Mouse (Mus musculus) fibroblast of lung, adult 2 months (primary cell): ENCODE measurements around the gene B3gnt9.

Experiments
- DNase-seq: peaks from one replicate; pipeline ENCODE4 v3.0.0-alpha.2; 2011; ENCODE audit warnings: low read depth

The B3gnt9 gene

DNA sequence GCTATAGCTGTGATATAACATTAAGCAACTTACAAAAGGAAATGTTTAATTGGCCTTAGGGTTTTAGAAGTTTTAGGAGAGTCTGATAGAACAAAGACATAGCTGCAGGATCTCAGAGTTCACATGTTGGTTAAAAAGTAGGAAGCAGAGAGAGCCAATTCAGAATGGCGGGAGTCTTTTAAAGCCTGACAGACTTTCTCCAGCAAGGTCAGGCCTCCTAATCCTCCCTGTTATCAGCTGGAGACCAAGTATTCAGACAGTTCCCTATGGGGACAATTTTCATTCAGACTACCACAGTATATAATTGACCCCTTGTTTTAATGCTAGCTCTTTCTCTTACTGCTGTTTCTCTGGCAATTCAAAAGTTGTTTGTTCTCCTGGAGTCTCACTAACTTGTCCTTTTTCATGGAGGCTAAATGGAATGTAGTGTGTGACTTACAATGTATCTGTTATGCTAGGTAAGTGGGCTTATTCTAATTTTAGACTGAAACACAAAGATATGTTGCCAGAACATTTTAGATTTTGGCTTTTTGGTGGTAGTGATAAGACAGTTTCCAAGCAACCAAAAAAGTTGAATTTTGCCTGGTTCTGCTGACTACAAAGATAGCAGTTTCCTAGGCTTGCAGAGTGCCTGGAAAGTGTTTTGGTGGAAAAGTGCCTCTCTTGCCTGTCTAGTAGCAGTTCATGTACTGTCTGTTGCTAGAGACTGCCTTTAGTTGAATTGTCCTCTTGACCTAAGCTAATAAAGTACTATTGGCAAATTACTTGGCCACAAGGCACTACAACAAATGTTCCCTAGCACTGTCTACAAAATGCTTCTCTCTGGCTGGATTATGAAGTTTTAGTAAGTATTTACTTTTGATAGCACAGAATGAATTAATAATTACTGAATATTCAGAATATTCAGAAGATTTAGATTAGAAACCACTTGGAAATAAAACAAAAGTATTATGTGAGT lies 45.5 kb downstream of the B3gnt9 start:
- no peak for DNase-seq

DNA sequence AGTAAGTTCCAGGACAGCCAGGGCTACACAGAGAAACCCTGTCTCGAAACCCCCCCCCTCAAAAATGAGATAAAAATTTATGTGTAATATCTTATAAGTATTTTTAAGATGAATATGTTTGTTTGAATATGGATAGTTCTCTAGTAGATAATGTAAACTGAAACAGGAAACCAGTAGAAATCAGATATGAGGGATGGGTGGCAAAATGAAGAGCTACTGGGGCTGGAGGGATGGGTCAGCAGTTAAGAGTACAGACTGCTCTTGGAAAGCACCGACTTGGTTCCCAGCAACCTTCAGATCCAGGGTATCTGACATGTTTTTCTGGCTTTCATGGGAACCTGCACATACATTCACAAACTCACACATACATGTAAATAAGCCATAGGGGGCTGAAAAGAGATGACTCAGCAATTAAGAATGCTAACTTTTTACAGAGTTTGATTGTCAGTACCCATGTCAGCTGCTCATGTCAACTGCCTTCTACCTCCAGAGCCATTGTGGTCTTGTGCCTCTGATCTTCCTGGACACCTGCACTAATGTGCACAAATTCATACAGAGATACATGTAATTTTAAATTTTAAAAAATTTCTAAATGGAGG lies 47.2 kb downstream of the B3gnt9 start:
- DNase-seq, result no peak

DNA sequence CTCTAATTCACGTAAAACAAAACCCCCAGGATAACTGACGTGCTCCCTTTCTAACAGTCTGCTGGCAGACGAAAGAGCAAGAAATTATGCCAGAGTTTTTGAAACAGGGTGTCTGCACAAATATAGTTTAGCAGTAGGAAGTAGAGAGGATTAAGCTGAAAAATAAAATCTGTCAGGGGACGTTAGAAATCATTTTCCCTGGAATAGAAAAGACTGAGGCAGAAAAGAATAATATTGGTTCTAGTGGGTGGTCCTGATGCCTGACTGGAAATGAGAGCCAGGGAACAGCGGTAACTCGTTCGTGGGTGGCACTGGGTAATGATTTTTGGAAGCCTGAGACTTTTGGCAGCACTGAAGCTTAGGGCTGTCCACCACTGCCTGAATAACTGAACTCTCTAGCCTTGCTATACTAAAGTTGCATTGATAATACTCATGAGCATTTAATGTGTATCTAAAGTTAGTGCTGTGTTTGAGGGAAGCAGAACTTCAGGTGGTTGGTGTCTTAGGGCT lies 48.1 kb downstream of the B3gnt9 start:
- DNase-seq, result no peak

DNA sequence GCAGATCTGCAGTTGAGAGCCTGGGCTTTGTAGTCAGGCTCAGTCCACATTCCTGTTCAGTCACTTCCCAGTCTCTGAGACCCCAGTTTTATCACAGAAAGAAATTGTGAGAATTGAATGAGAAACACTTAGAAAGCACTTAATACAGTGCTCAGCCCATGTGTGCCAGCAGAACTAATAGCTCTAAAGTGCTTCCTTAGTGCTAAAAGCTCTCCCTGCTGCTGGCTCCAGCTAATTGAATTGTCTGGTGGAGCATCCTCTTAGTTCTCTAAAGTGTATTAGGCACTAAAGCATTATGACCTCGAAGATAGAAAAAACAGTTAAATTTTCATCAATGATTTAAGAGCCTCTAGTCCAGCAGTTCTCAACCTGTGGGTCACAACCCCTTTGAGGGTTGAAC lies 49.2 kb downstream of the B3gnt9 start:
- DNase-seq, result no peak
